Mouse (Mus musculus) naive thymus-derived CD4-positive, alpha-beta T cell, adult 5 months (primary cell): Measurements from ENCODE around the gene Tmbim1. TPM values are rescaled to one million over a fixed set of nuclear protein-coding genes. Genes with fewer than 3 reads are reported as not detected.

Experiments used
- polyA plus RNA-seq: library from polyadenylated mRNA; unstranded; fragments of 100-300 nt; shearing (Covaris generic); gene quantifications from one replicate; pipeline ENCODE4 v1.2.1, GENCODE M21; 2017

The Tmbim1 gene
- 0.66 TPM for polyA plus RNA-seq

DNA sequence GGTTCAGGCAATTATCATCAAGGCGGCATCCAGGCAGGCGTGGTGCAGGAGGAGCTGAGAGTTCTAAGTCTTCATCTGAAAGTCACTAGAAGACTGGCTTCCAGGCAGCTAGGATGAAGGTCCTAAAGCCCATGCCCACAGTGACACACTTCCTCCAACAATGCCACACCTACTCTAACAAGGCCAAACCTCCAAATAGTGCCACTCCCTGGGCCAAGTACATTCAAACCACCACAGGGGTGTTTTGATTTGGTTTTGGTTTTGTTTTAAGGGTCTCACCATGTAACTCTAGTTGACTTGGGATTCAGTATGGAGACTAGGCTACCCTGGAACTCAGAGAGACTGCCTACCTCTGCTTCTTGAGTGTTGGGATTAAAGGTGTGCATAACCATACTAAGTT is at the start of gene Tmbim1:
Gene Tmbim1 (minus strand): TSS at position 101 of the 400 bp plus-strand sequence.

DNA sequence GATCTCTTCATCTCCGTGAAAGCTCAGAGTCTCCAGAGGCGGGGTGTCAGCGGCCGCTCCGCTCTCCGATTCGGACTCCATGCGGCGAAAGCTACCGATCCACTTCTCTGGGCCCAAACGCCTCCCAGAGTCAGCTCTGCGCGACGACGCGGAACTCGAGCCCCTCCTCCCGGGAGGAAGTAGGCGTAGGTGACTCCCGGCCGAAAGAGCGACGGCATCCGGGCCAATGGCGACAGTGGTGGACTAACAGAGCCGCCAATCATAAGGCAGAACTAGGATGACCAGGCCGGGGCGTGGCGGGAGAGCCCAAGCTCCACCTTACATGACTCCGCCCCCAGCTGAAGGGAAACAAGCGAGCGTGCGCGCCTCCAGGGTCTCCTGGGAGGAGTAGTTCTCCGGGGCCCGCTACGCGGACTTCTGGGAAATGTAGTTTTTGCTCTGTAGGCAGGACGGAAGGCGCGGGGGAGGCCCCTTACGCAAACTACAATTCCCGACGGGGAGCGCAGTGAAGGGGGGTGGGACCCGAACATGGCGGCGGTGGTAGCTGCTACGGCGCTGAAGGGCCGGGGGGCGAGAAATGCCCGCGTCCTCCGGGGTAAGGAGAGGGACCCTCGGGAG is 20.8 kb downstream of the Tmbim1 start, which contains the start of the genes Aamp and Pnkd:
Gene Aamp (minus strand): TSS at position 196 of the 618 bp plus-strand sequence.
Gene Pnkd (plus strand): TSS at position 388 of the 618 bp plus-strand sequence.

DNA sequence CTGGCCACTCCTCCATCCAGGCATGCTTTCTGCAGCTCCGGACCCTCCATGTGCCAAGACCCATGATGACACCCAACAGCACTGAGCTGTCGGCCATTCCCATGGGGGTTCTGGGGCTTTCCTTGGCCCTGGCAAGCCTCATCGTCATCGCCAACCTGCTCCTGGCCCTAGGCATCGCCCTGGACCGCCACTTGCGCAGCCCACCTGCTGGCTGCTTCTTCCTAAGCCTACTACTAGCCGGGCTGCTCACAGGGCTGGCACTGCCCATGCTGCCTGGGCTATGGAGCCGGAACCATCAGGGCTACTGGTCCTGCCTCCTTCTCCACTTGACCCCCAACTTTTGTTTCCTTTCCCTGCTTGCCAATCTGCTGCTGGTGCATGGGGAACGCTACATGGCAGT is 26.9 kb downstream of the Tmbim1 start, which contains the start of gene Gpbar1:
Gene Gpbar1 (plus strand): TSS at position 13 of the 400 bp plus-strand sequence.

Other genes with a start within 250 kb of the Tmbim1 start
- 3.1 TPM for gene Tns1, start 181.2 kb downstream of the Tmbim1 start, polyA plus RNA-seq
- 0.32 TPM for gene Rufy4, start 180.1 kb downstream of the Tmbim1 start, polyA plus RNA-seq
- 0.19 TPM for gene Cxcr2, start 151.6 kb downstream of the Tmbim1 start, polyA plus RNA-seq
- 1.7 TPM for gene Cxcr1, start 111.0 kb downstream of the Tmbim1 start, polyA plus RNA-seq
- 901 TPM for gene Arpc2, start 69.5 kb downstream of the Tmbim1 start, polyA plus RNA-seq
- gene Gpbar1, start 27.1 kb downstream of the Tmbim1 start, polyA plus RNA-seq, result 1.1 TPM
- gene Aamp, start 20.9 kb downstream of the Tmbim1 start, polyA plus RNA-seq, result 296 TPM
- 38.7 TPM for gene Pnkd, start 20.7 kb downstream of the Tmbim1 start, polyA plus RNA-seq
- gene Catip, start 56.5 kb upstream of the Tmbim1 start, polyA plus RNA-seq, result not detected
- gene Slc11a1, start 69.6 kb upstream of the Tmbim1 start, polyA plus RNA-seq, result not detected
- 5.5 TPM for gene Ctdsp1, start 85.9 kb upstream of the Tmbim1 start, polyA plus RNA-seq
- gene Vil1, start 103.8 kb upstream of the Tmbim1 start, polyA plus RNA-seq, result 0.61 TPM
- gene Cnot9, start 200.4 kb upstream of the Tmbim1 start, polyA plus RNA-seq, result 24.0 TPM
- 0.85 TPM for gene Plcd4, start 237.3 kb upstream of the Tmbim1 start, polyA plus RNA-seq
- gene Usp37, start 238.7 kb upstream of the Tmbim1 start, polyA plus RNA-seq, result 18.6 TPM